Mouse (Mus musculus) CH12.LX (cell line): ENCODE data around the gene Acot4.

Experiments used
- BHLHE40 ChIP-seq: IDR thresholded peaks from 2 replicates; pipeline ENCODE4 v1.6.1; 2011; ENCODE audit warnings: mild to moderate bottlenecking, low read depth, low read length, improper control_type of control experiment
- CTCF ChIP-seq, 2 experiments: IDR thresholded peaks in 1 of 2; conservative IDR thresholded peaks in 1 of 2; 2 replicates each; pipeline ENCODE4 v1.5.1; 2011 to 2012; ENCODE audit warnings: low read depth in 2 of 2, low read length in 2 of 2, improper control_type of control experiment in 1 of 2, inconsistent platforms in 1 of 2, mild to moderate bottlenecking in 1 of 2, moderate library complexity in 1 of 2
- MEF2A ChIP-seq: IDR thresholded peaks from 2 replicates; pipeline ENCODE4 v1.6.1; 2014; ENCODE audit warnings: low read depth, mild to moderate bottlenecking, inconsistent platforms, low read length, improper control_type of control experiment, borderline replicate concordance
- NELFE ChIP-seq: IDR thresholded peaks from 2 replicates; pipeline ENCODE4 v1.6.1; 2011; ENCODE audit warnings: low read depth, low read length, improper control_type of control experiment
- POLR2AphosphoS2 ChIP-seq: IDR thresholded peaks from 2 replicates; pipeline ENCODE4 v1.6.1; 2011; ENCODE audit warnings: low read depth, low read length, improper control_type of control experiment
- RAD21 ChIP-seq: IDR thresholded peaks from 2 replicates; pipeline ENCODE4 v1.6.1; 2011; ENCODE audit warnings: low read depth, mild to moderate bottlenecking, low read length, improper control_type of control experiment, moderate library complexity
- SMC3 ChIP-seq: IDR thresholded peaks from 2 replicates; pipeline ENCODE4 v1.6.1; 2011; ENCODE audit warnings: low read depth, low read length, improper control_type of control experiment
- USF2 ChIP-seq: conservative IDR thresholded peaks from 2 replicates; pipeline ENCODE4 v1.6.1; 2011; ENCODE audit warnings: low read depth, low read length, improper control_type of control experiment

DNA sequence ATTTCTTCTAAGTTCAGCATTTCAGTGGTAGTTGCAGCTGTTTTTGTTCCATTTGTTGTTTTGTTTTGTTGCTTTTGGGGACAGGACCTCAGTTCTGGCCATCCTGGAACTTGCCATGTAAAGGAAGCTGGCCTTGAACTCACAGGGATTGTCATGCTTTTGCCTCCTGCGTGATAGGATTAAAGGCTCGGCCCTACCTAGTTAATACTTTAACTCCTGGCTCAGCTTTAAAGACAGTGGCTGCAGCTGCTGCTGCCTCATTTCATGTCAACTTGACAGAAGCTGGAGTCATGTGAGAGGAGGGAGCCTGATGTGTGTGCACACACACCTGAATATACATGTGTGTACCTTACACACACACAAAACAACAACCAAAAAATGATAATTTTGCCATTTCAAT is 5.9 kb downstream of the Acot4 start:
- TF ChIP-seq NELFE (no peak), RAD21 (no peak), POLR2AphosphoS2 (no peak), CTCF (conservative IDR thresholded peaks at IDR 0.05 in 1 of 2, IDR thresholded peaks at IDR 0.05 in 1 of 2; ENCODE audit: low read depth in 2 of 2, low read length in 2 of 2) (no peak), MEF2A (no peak), BHLHE40 (no peak), SMC3 (no peak), USF2 (no peak)
